ENCODE assay signal across 8 mouse cellular contexts in genomic region chr11:88897624-88898379, GRCm38 (mm10). TPM values are rescaled to one million over a fixed set of nuclear protein-coding genes. Genes with fewer than 3 reads are reported as not detected.
DNase-seq lines count a peak whose midpoint lies in the region; ATAC-seq lines count a peak whose summit lies in the region.

No protein-coding gene starts in this region.

- no peak for ATAC-seq in liver, embryonic 11.5 days (replicated peaks; ENCODE audit: low FRiP score)
- no peak for ATAC-seq in stomach, embryonic 15.5 days (ENCODE audit: insufficient read depth, low FRiP score, low read depth)
- ATAC-seq in midbrain, embryonic 14.5 days (ENCODE audit: low FRiP score, low TSS enrichment): no peak

- H3K27ac ChIP-seq in liver, embryonic 11.5 days (ENCODE audit: low read depth, low read length): no peak overlapping the region
- no peak overlapping the region for H3K27ac ChIP-seq in stomach, embryonic 15.5 days
- H3K27ac ChIP-seq in midbrain, embryonic 14.5 days (replicated peaks; ENCODE audit: low read depth, low read length): no peak overlapping the region
- no peak overlapping the region for H3K27ac ChIP-seq in forebrain, embryonic 10.5 days

- H3K4me1 ChIP-seq in liver, embryonic 11.5 days (replicated peaks; ENCODE audit: control insufficient read depth, insufficient read depth, low read length): no peaks in the 10 kb centered on the region
- H3K4me1 ChIP-seq in stomach, embryonic 15.5 days: no peaks in the 10 kb centered on the region
- H3K4me1 ChIP-seq in midbrain, embryonic 14.5 days (ENCODE audit: control insufficient read depth, insufficient read depth, low read length): no peaks in the 10 kb centered on the region
- peaks cover 7% of the 10 kb centered on the region; the same call in 1 of the 2 replicates for H3K4me1 ChIP-seq in forebrain, embryonic 10.5 days

- no peak overlapping the region for H3K9ac ChIP-seq in liver, embryonic 11.5 days (ENCODE audit: low read depth, low read length)
- H3K9ac ChIP-seq in stomach, embryonic 15.5 days: no peak overlapping the region
- no peak overlapping the region for H3K9ac ChIP-seq in midbrain, embryonic 14.5 days (replicated peaks; ENCODE audit: low read length)

- DNase-seq in liver, embryonic 11.5 days (ENCODE audit: low spot score): no peak
- DNase-seq in liver: no peak
- DNase-seq in gastrocnemius, postnatal 25 days: peak; percentile 41
- DNase-seq in kidney, postnatal 14 days: peak; percentile 52
- DNase-seq in MN1 (ENCODE audit: low spot score): no peak
- DNase-seq in midbrain, embryonic 14.5 days: no peak
- no peak for DNase-seq in forebrain, embryonic 10.5 days (ENCODE audit: extremely low spot score, low spot score)

- H3K4me3 ChIP-seq in liver, embryonic 11.5 days (ENCODE audit: low read depth, low read length): no peak overlapping the region
- H3K4me3 ChIP-seq in stomach, embryonic 15.5 days (replicated peaks): no peak overlapping the region
- H3K4me3 ChIP-seq in midbrain, embryonic 14.5 days (replicated peaks; ENCODE audit: low read depth, low read length): no peak overlapping the region
- no peak overlapping the region for H3K4me3 ChIP-seq in forebrain, embryonic 10.5 days

- H3K4me2 ChIP-seq in liver, embryonic 11.5 days: peak overlapping the region; percentile 27; the same call in 1 of the 2 replicates
- peak overlapping the region; percentile 8; the same call in 1 of the 2 replicates for H3K4me2 ChIP-seq in stomach, embryonic 15.5 days
- H3K4me2 ChIP-seq in midbrain, embryonic 14.5 days (ENCODE audit: low read length): no peak overlapping the region

- WGBS in liver, embryonic 11.5 days: 42% methylated on average over 15 of the region's 15 CpGs
- WGBS in stomach, embryonic 15.5 days: 39% methylated on average over 15 of the region's 15 CpGs
- 62% methylated on average over 15 of the region's 15 CpGs for WGBS in midbrain, embryonic 14.5 days
- 53% methylated on average over 15 of the region's 15 CpGs for WGBS in forebrain, embryonic 10.5 days

- no peaks in the 10 kb centered on the region for H3K27me3 ChIP-seq in liver, embryonic 11.5 days (replicated peaks; ENCODE audit: control insufficient read depth, insufficient read depth, low read length)
- no peaks in the 10 kb centered on the region for H3K27me3 ChIP-seq in stomach, embryonic 15.5 days (replicated peaks)
- peaks cover 6% of the 10 kb centered on the region; the same call in 1 of the 2 replicates for H3K27me3 ChIP-seq in midbrain, embryonic 14.5 days (ENCODE audit: control insufficient read depth, insufficient read depth, low read length)
- H3K27me3 ChIP-seq in forebrain, embryonic 10.5 days (ENCODE audit: poor library complexity, severe bottlenecking): peaks cover 27% of the 10 kb centered on the region

- H3K9me3 ChIP-seq in liver, embryonic 11.5 days (ENCODE audit: control insufficient read depth, low read length): no peaks in the 10 kb centered on the region
- H3K9me3 ChIP-seq in stomach, embryonic 15.5 days: no peaks in the 10 kb centered on the region
- H3K9me3 ChIP-seq in midbrain, embryonic 14.5 days (ENCODE audit: control insufficient read depth, low read length): no peaks in the 10 kb centered on the region
- no peaks in the 10 kb centered on the region for H3K9me3 ChIP-seq in forebrain, embryonic 10.5 days

- no peaks in the 10 kb centered on the region for H3K36me3 ChIP-seq in liver, embryonic 11.5 days (ENCODE audit: control insufficient read depth, insufficient read depth, low read length)
- H3K36me3 ChIP-seq in stomach, embryonic 15.5 days: no peaks in the 10 kb centered on the region
- H3K36me3 ChIP-seq in midbrain, embryonic 14.5 days (ENCODE audit: control insufficient read depth, insufficient read depth, low read length): no peaks in the 10 kb centered on the region
- H3K36me3 ChIP-seq in forebrain, embryonic 10.5 days (replicated peaks): no peaks in the 10 kb centered on the region

RNA-seq across cellular contexts. Expression of gene Akap1, which starts 33.4 kb away (rescaled TPM):
- 17.3 and 18.9 TPM in 2 replicates for polyA plus RNA-seq in liver, embryonic 11.5 days (2014; fragmentation: Nextera tagmentation; extraction: Ambion mirVana)
- 10 to 100 TPM; 65.8 to 77.9 TPM for total RNA-seq in gastrocnemius, postnatal 25 days (2021)
- 23.5 and 24.6 TPM in 2 replicates for polyA plus RNA-seq in stomach, embryonic 15.5 days (2015; fragmentation: Nextera tagmentation; extraction: Ambion mirVana)
- polyA plus RNA-seq in midbrain, embryonic 14.5 days (2014; fragmentation: Nextera tagmentation; extraction: Ambion mirVana): 28.7 and 29.0 TPM in 2 replicates
- polyA plus RNA-seq in forebrain, embryonic 10.5 days (2016; fragmentation: Nextera tagmentation; extraction: Ambion mirVana): 16.6 and 19.2 TPM in 2 replicates

RNA-seq across cellular contexts. Expression of gene Scpep1, which starts 57.5 kb away (rescaled TPM):
- polyA plus RNA-seq in liver, embryonic 11.5 days (2014; fragmentation: Nextera tagmentation; extraction: Ambion mirVana): 57.4 and 59.4 TPM in 2 replicates
- 10 to 100 TPM in 1 of 2 experiments, 1 to 10 TPM in 1; 8.6 to 10.8 TPM for total RNA-seq in gastrocnemius, postnatal 25 days (2021)
- polyA plus RNA-seq in stomach, embryonic 15.5 days (2015; fragmentation: Nextera tagmentation; extraction: Ambion mirVana): 74.5 and 85.0 TPM in 2 replicates
- 19.9 and 26.8 TPM in 2 replicates for polyA plus RNA-seq in midbrain, embryonic 14.5 days (2014; fragmentation: Nextera tagmentation; extraction: Ambion mirVana)
- polyA plus RNA-seq in forebrain, embryonic 10.5 days (2016; fragmentation: Nextera tagmentation; extraction: Ambion mirVana): 72.7 and 76.2 TPM in 2 replicates

Comparison
In these comparisons a context has a peak if more than half of its experiments do, and no peak if none do; other contexts are left out.
1. DNase-seq: peak in gastrocnemius, postnatal 25 days (single experiment) and kidney, postnatal 14 days (single experiment); none in liver, embryonic 11.5 days (single experiment), liver (single experiment), MN1 (single experiment), midbrain, embryonic 14.5 days (single experiment) and forebrain, embryonic 10.5 days (single experiment).